Mouse (Mus musculus) cerebellum, adult 9-10 months (tissue): Measurements from ENCODE around the gene Omp.

Source experiments
- DNase-seq: peaks from one replicate; pipeline ENCODE4 v3.0.0; 2022

Gene Omp

GRCm38 (mm10) chr7:98164999-98165528 lies 19.8 kb upstream of the Omp start:
- no peak for DNase-seq

- no peak for DNase-seq
Observed at GRCm38 (mm10) chr7:98164382-98164998, 19.2 kb upstream of the Omp start.

- no peak for DNase-seq
Observed at GRCm38 (mm10) chr7:98163700-98164099, 18.4 kb upstream of the Omp start.

- no peak for DNase-seq
Observed at GRCm38 (mm10) chr7:98162239-98162638, 16.9 kb upstream of the Omp start.

- DNase-seq = no peak
Observed at GRCm38 (mm10) chr7:98160041-98160740, 14.9 kb upstream of the Omp start.

GRCm38 (mm10) chr7:98158481-98158880 lies 13.2 kb upstream of the Omp start:
- DNase-seq = no peak

- no peak for DNase-seq
Observed at GRCm38 (mm10) chr7:98157636-98158332, 12.5 kb upstream of the Omp start.

GRCm38 (mm10) chr7:98156280-98156665 lies 11.0 kb upstream of the Omp start:
- DNase-seq = no peak

GRCm38 (mm10) chr7:98155546-98156279 lies 10.4 kb upstream of the Omp start:
- peak; percentile 47 for DNase-seq

GRCm38 (mm10) chr7:98153892-98154291 lies 8.6 kb upstream of the Omp start:
- DNase-seq = no peak

- DNase-seq = no peak
Observed at GRCm38 (mm10) chr7:98153345-98153744, 8.0 kb upstream of the Omp start.

GRCm38 (mm10) chr7:98152400-98152799 lies 7.1 kb upstream of the Omp start:
- DNase-seq = no peak

- DNase-seq = no peak
Observed at GRCm38 (mm10) chr7:98150525-98150924, 5.2 kb upstream of the Omp start.

GRCm38 (mm10) chr7:98149802-98150201 lies 4.5 kb upstream of the Omp start:
- DNase-seq = no peak

- DNase-seq = no peak
Observed at GRCm38 (mm10) chr7:98148721-98149407, 3.6 kb upstream of the Omp start.

GRCm38 (mm10) chr7:98147766-98148165 lies 2.5 kb upstream of the Omp start:
- no peak for DNase-seq

- no peak for DNase-seq
Observed at GRCm38 (mm10) chr7:98146447-98146845, 1.1 kb upstream of the Omp start.

GRCm38 (mm10) chr7:98145842-98146446 lies 642 bp upstream of the Omp start:
- no peak for DNase-seq

GRCm38 (mm10) chr7:98142648-98143047 lies 2.7 kb downstream of the Omp start:
- DNase-seq = no peak

- no peak for DNase-seq
Observed at GRCm38 (mm10) chr7:98142247-98142646, 3.1 kb downstream of the Omp start.

- DNase-seq = no peak
Observed at GRCm38 (mm10) chr7:98141206-98141605, 4.1 kb downstream of the Omp start.

GRCm38 (mm10) chr7:98140597-98140996 lies 4.7 kb downstream of the Omp start:
- DNase-seq = no peak
